Mouse (Mus musculus) kidney, embryonic 14.5 days (tissue): ENCODE results near the gene Rarg. TPM values are rescaled to one million over a fixed set of nuclear protein-coding genes. Genes with fewer than 3 reads are reported as not detected.
A peak's percentile ranks its signal among the peaks of the same experiment; 100 is the strongest.

Experiments used
- ATAC-seq: fragments of 200-750 bp; cut with Nextera tagmentation; 2 replicates; pipeline ENCODE4 v1.8.0; 2017; ENCODE audit warnings: moderate number of reproducible peaks, mild to moderate bottlenecking, moderate TSS enrichment, moderate library complexity; ENCODE audit not compliant: low FRiP score, low TSS enrichment
- H3K27ac ChIP-seq: fragments of 300-500 bp; sonication (generic); 2 replicates; pipeline ENCODE4 v1.5.1; 2014; ENCODE audit warnings: low read depth, mild to moderate bottlenecking, low read length, moderate library complexity, mixed read lengths
- H3K27me3 ChIP-seq: fragments of 300-500 bp; sonication (generic); 2 replicates; pipeline ENCODE4 v1.6.1; 2014; ENCODE audit warnings: mild to moderate bottlenecking, low read length; ENCODE audit not compliant: control insufficient read depth, insufficient read depth
- H3K36me3 ChIP-seq: fragments of 300-500 bp; sonication (generic); 2 replicates; pipeline ENCODE4 v1.6.1; 2014; ENCODE audit warnings: low read length, mixed read lengths; ENCODE audit not compliant: control insufficient read depth, insufficient read depth
- H3K4me1 ChIP-seq: fragments of 300-500 bp; sonication (generic); 2 replicates; pipeline ENCODE4 v1.6.1; 2014; ENCODE audit warnings: low read length, mixed read lengths; ENCODE audit not compliant: control insufficient read depth, insufficient read depth
- H3K4me2 ChIP-seq: fragments of 300-500 bp; sonication (generic); replicated peaks from 2 replicates; pipeline ENCODE4 v1.6.1; 2014; ENCODE audit warnings: low read depth, mild to moderate bottlenecking, low read length
- H3K4me3 ChIP-seq: fragments of 300-500 bp; sonication (generic); 2 replicates; pipeline ENCODE4 v1.5.1; 2014; ENCODE audit warnings: mild to moderate bottlenecking, low read length
- H3K9ac ChIP-seq: fragments of 300-500 bp; sonication (generic); 2 replicates; pipeline ENCODE4 v1.6.1; 2014; ENCODE audit warnings: low read depth, mild to moderate bottlenecking, low read length, moderate library complexity
- H3K9me3 ChIP-seq: fragments of 300-500 bp; sonication (generic); 2 replicates; pipeline ENCODE4 v1.6.1; 2016; ENCODE audit warnings: low read length; ENCODE audit not compliant: control insufficient read depth
- WGBS: fragments of 180-500 bp; shearing (Covaris S2); extraction: QIAGEN DNeasy Blood & Tissue Kit; methylation state at CpG from one replicate; pipeline ENCODE4 v1.1.7; 2014; 5-methylcytosine and 5-hydroxymethylcytosine counted together
- polyA plus RNA-seq: library from polyadenylated mRNA; unstranded; fragments of >200 nt; fragmentation: Nextera tagmentation; extraction: Ambion mirVana; gene quantifications from 2 replicates; pipeline ENCODE4 v1.2.1, GENCODE M21; 2014

Gene Rarg
- polyA plus RNA-seq, 1 experiment from 2014 or later: 23.9 TPM

- Histone ChIP-seq H3K27ac (0 out of 2 replicates have a peak overlapping the region, but pooled peaks have one; percentile 14), H3K9ac (no peak overlapping the region), H3K4me3 (no peak overlapping the region), H3K4me1 (peaks cover 16% of the 10 kb centered on the region), H3K36me3 (no peaks in the 10 kb centered on the region), H3K4me2 (no peak overlapping the region), H3K9me3 (no peaks in the 10 kb centered on the region), H3K27me3 (no peaks in the 10 kb centered on the region)
- 78% methylated on average over 7 of the region's 7 CpGs for WGBS
- no peak for ATAC-seq
Measured at GRCm38 (mm10) chr15:102192271-102192812, 65.0 kb downstream of the Rarg start.

GRCm38 (mm10) chr15:102191699-102192098 is 65.6 kb downstream of the Rarg start:
- H3K36me3 ChIP-seq: no peaks in the 10 kb centered on the region
- H3K4me3 ChIP-seq: no peak overlapping the region
- no peak for ATAC-seq
- H3K9ac ChIP-seq: no peak overlapping the region
- H3K27ac ChIP-seq: no peak overlapping the region
- peaks cover 16% of the 10 kb centered on the region for H3K4me1 ChIP-seq
- no peaks in the 10 kb centered on the region for H3K9me3 ChIP-seq
- H3K27me3 ChIP-seq: no peaks in the 10 kb centered on the region
- no peak overlapping the region for H3K4me2 ChIP-seq
- WGBS: 30% methylated on average over 7 of the region's 7 CpGs

DNA sequence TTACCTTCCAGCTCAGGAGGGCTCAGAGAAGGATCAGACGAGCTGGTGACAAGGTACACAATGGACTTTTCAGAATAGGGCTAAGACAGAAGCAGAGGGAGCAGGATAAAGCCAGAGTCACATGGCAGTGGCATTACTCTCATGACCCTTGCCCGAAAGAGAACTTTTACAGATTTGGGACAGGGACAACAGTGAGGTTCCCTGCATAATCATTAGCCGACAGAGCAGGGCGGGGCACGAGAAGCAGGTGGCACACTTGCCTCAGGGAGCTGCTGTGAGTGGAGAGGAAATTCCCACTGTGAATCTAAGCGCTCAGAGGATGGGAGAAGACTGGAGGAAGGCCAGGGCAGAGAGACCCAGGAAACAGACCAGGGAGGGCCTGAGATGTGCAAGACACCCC is 68.4 kb downstream of the Rarg start:
- no peak overlapping the region for H3K27ac ChIP-seq
- no peak overlapping the region for H3K4me2 ChIP-seq
- H3K9me3 ChIP-seq: no peaks in the 10 kb centered on the region
- H3K9ac ChIP-seq: 0 out of 2 replicates have a peak overlapping the region, but pooled peaks have one; percentile 4
- peaks cover 9% of the 10 kb centered on the region; the same call in 1 of the 2 replicates for H3K36me3 ChIP-seq
- H3K27me3 ChIP-seq: no peaks in the 10 kb centered on the region
- H3K4me3 ChIP-seq: no peak overlapping the region
- peak; percentile 5; the same call in 1 of the 2 replicates for ATAC-seq
- 59% methylated on average over 6 of the region's 6 CpGs for WGBS
- H3K4me1 ChIP-seq: peaks cover 16% of the 10 kb centered on the region

GRCm38 (mm10) chr15:102188096-102188495 is 69.2 kb downstream of the Rarg start:
- Histone ChIP-seq H3K4me3 (no peak overlapping the region), H3K4me2 (no peak overlapping the region), H3K36me3 (peaks cover 9% of the 10 kb centered on the region; the same call in 1 of the 2 replicates), H3K9ac (no peak overlapping the region), H3K4me1 (peaks cover 16% of the 10 kb centered on the region), H3K27me3 (no peaks in the 10 kb centered on the region), H3K27ac (no peak overlapping the region), H3K9me3 (no peaks in the 10 kb centered on the region)
- ATAC-seq: no peak
- 67% methylated on average over 10 of the region's 10 CpGs for WGBS

DNA sequence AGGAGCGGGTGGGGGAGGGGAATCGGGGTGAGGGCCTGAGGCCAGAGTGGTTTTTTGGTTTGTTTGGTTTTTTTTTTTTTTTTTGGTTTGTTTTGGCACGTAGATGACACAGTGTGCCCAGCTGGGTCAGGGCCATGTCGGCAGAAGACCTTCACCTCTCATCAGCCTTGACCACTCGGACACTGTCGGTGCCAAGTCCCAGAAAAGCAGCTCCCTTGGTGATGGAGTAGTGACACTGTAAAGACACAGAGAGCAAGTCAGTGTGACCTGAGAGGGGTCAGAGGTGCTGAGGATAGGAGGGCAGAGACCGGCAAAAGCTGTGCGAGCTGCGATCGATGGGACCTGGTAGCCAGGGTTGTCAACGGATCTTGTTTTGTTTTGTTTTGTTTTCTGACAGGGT is 71.1 kb downstream of the Rarg start:
- no peaks in the 10 kb centered on the region for H3K27me3 ChIP-seq
- ATAC-seq: no peak
- WGBS: 72% methylated on average over 11 of the region's 11 CpGs
- H3K4me2 ChIP-seq: no peak overlapping the region
- H3K4me3 ChIP-seq: no peak overlapping the region
- H3K4me1 ChIP-seq: peaks cover 8% of the 10 kb centered on the region
- H3K36me3 ChIP-seq: peaks cover 9% of the 10 kb centered on the region; the same call in 1 of the 2 replicates
- H3K9ac ChIP-seq: no peak overlapping the region
- H3K27ac ChIP-seq: no peak overlapping the region
- no peaks in the 10 kb centered on the region for H3K9me3 ChIP-seq

Other genes with a start within 250 kb of the Rarg start
- gene Krt18, start 229.3 kb downstream of the Rarg start, polyA plus RNA-seq: 140 and 164 TPM in 2 replicates
- gene Eif4b, start 183.7 kb downstream of the Rarg start, polyA plus RNA-seq: 85.1 and 139 TPM in 2 replicates
- gene Tns2, start 157.1 kb downstream of the Rarg start, polyA plus RNA-seq: 39.1 and 46.6 TPM in 2 replicates
- gene Spryd3, start 121.3 kb downstream of the Rarg start, polyA plus RNA-seq: 9.0 and 11.1 TPM in 2 replicates
- 24.0 and 27.1 TPM in 2 replicates for gene Igfbp6, start 113.2 kb downstream of the Rarg start, polyA plus RNA-seq
- 0.11 and 0.28 TPM in 2 replicates for gene Soat2, start 107.0 kb downstream of the Rarg start, polyA plus RNA-seq
- gene Zfp740, start 54.3 kb downstream of the Rarg start, polyA plus RNA-seq: 30.1 and 59.9 TPM in 2 replicates
- gene Csad, start 52.8 kb downstream of the Rarg start, polyA plus RNA-seq: 50.6 and 68.1 TPM in 2 replicates
- gene Itgb7, start 25.6 kb downstream of the Rarg start, polyA plus RNA-seq: 1.1 and 1.7 TPM in 2 replicates
- gene Gm9918, start 13.0 kb upstream of the Rarg start, polyA plus RNA-seq: 0.37 and 0.84 TPM in 2 replicates
- gene Mfsd5, start 21.9 kb upstream of the Rarg start, polyA plus RNA-seq: 53.7 and 65.3 TPM in 2 replicates
- gene Espl1, start 38.7 kb upstream of the Rarg start, polyA plus RNA-seq: 33.6 and 35.2 TPM in 2 replicates
- gene Pfdn5, start 68.6 kb upstream of the Rarg start, polyA plus RNA-seq: 481 and 576 TPM in 2 replicates
- 117 and 129 TPM in 2 replicates for gene Myg1, start 74.2 kb upstream of the Rarg start, polyA plus RNA-seq
- 73.3 and 84.7 TPM in 2 replicates for gene Aaas, start 93.3 kb upstream of the Rarg start, polyA plus RNA-seq
- 1.0 and 2.0 TPM in 2 replicates for gene Sp7, start 109.7 kb upstream of the Rarg start, polyA plus RNA-seq
- gene Sp1, start 148.6 kb upstream of the Rarg start, polyA plus RNA-seq: 16.5 and 16.8 TPM in 2 replicates
- gene Amhr2, start 187.8 kb upstream of the Rarg start, polyA plus RNA-seq: 0.51 and 0.95 TPM in 2 replicates
- 87.7 and 92.6 TPM in 2 replicates for gene Prr13, start 201.5 kb upstream of the Rarg start, polyA plus RNA-seq
- gene Pcbp2, start 213.0 kb upstream of the Rarg start, polyA plus RNA-seq: 305 and 373 TPM in 2 replicates
- not detected in 2 replicates for gene Gm10337, start 246.2 kb upstream of the Rarg start, polyA plus RNA-seq